Mouse (Mus musculus) neural tube, embryonic 15.5 days (tissue): ENCODE results near the gene Il17rc. TPM values are rescaled to one million over a fixed set of nuclear protein-coding genes. Genes with fewer than 3 reads are reported as not detected.

Source experiments
- ATAC-seq: fragments of 200-750 bp; cut with Nextera tagmentation; 2 replicates; pipeline ENCODE4 v1.8.0; 2017; ENCODE audit warnings: mild to moderate bottlenecking, moderate TSS enrichment, moderate library complexity; ENCODE audit not compliant: low FRiP score
- H3K27ac ChIP-seq: fragments of 300-500 bp; sonication (generic); replicated peaks from 2 replicates; pipeline ENCODE4 v1.5.1; 2015; ENCODE audit warnings: mild to moderate bottlenecking, inconsistent platforms
- H3K27me3 ChIP-seq: fragments of 300-500 bp; sonication (generic); replicated peaks from 2 replicates; pipeline ENCODE4 v1.6.1; 2015; ENCODE audit warnings: inconsistent platforms
- H3K36me3 ChIP-seq: fragments of 300-500 bp; sonication (generic); 2 replicates; pipeline ENCODE4 v1.6.1; 2015; ENCODE audit warnings: inconsistent platforms
- H3K4me1 ChIP-seq: fragments of 300-500 bp; sonication (generic); 2 replicates; pipeline ENCODE4 v1.6.1; 2015; ENCODE audit warnings: inconsistent platforms
- H3K4me2 ChIP-seq: fragments of 300-500 bp; sonication (generic); 2 replicates; pipeline ENCODE4 v1.6.1; 2015; ENCODE audit warnings: inconsistent platforms, mild to moderate bottlenecking, moderate library complexity
- H3K4me3 ChIP-seq: fragments of 300-500 bp; sonication (generic); replicated peaks from 2 replicates; pipeline ENCODE4 v1.5.1; 2015; ENCODE audit warnings: mild to moderate bottlenecking, inconsistent platforms
- H3K9ac ChIP-seq: fragments of 300-500 bp; sonication (generic); replicated peaks from 2 replicates; pipeline ENCODE4 v1.6.1; 2015; ENCODE audit warnings: mild to moderate bottlenecking, inconsistent platforms
- H3K9me3 ChIP-seq: fragments of 300-500 bp; sonication (generic); replicated peaks from 2 replicates; pipeline ENCODE4 v1.6.1; 2016; ENCODE audit warnings: inconsistent platforms
- WGBS: fragments of 180-500 bp; shearing (Covaris S2); methylation state at CpG from one replicate; pipeline ENCODE4 v1.1.7; 2015; ENCODE audit warnings: mixed read lengths; 5-methylcytosine and 5-hydroxymethylcytosine counted together
- polyA plus RNA-seq: library from polyadenylated mRNA; unstranded; fragments of >200 nt; fragmentation: Nextera tagmentation; extraction: Ambion mirVana; gene quantifications from 2 replicates; pipeline ENCODE4 v1.2.1, GENCODE M21; 2015

The Il17rc gene
- polyA plus RNA-seq, 1 experiment from 2014 or later = 3.5 TPM

DNA sequence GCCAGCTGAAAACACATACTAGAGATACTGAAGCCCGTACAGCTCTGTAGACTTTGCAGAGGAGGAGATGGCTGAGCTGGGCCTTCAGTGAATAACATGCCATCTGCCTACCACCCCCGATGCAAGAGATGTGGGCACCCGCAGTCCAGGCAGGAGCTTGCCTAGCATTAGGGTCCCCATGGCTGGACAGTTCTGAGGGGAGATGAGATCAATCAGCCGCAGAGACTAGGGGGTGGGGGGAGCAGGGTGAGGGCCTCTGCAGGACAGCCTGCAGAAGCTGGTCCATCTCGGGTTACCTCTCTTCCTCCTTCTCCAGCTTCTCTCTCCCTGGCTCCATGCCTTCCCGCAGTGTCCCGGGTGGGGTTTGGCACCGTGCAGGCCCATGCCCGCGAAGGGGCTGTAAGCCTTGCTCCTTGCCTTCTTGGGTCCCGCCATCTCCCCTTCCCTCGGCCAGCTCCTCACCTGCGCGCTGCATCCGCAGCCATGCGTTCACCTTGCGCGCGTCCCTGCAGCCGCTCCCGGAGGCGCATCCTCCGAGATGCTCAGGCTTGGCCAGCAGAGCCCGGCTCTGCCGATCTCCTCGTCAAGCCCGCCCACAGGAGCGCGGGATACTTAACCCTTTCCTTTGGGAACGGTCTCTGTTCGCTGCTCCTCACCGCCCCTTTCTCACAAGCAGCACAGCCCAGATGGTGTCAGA, 30.3 kb downstream of the Il17rc start, which contains the start of gene Prrt3:
Gene Prrt3, minus strand, starts transcription at position 544 of the 697 bp plus-strand sequence.
- Histone ChIP-seq H3K36me3 (peaks cover 6% of the 10 kb centered on the region; the same call in 1 of the 2 replicates), H3K27me3 (peaks cover 7% of the 10 kb centered on the region), H3K4me2 (peak within 1 kb of the TSS; percentile 63), H3K9ac (peak within 1 kb of the TSS; percentile 77), H3K27ac (peak within 1 kb of the TSS; percentile 73), H3K4me3 (peak within 1 kb of the TSS; percentile 67), H3K9me3 (no peaks in the 10 kb centered on the region), H3K4me1 (peaks cover 24% of the 10 kb centered on the region)
- peak; percentile 91 for ATAC-seq
- WGBS = 2% methylated on average over 32 of the region's 32 CpGs

DNA sequence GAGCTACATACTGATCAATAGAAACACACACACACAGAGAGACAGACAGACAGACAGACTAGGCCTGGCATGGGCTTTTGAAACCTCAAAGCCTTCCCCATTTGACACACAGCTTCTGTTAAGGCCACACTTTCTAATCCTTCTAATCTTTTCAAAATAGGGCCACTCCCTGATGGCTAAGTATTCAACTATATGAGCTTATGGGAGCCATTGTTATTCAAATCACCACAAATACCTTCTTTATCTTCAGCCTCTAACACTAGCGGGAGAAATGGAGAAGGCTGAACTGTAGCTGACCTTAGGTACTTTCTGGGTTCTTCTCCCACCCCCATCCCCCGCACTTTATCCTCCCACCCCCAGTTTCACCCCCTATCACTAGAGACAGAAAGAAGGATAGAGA, 31.6 kb downstream of the Il17rc start:
- ATAC-seq = no peak
- Histone ChIP-seq H3K27ac (0 out of 2 replicates have a peak overlapping the region, but pooled peaks have one; percentile 8), H3K9me3 (no peaks in the 10 kb centered on the region), H3K9ac (no peak overlapping the region), H3K36me3 (0 out of 2 replicates have a peak, but pooled peaks cover 1% of the 10 kb centered on the region), H3K4me1 (peaks cover 24% of the 10 kb centered on the region), H3K4me2 (no peak overlapping the region), H3K27me3 (peaks cover 7% of the 10 kb centered on the region), H3K4me3 (no peak overlapping the region)
- WGBS = 66% methylated on average over 2 of the region's 2 CpGs

GRCm38 (mm10) chr6:113505689-113506088, 34.5 kb downstream of the Il17rc start:
- ATAC-seq = no peak
- Histone ChIP-seq H3K27ac (no peak overlapping the region), H3K4me3 (no peak overlapping the region), H3K36me3 (no peaks in the 10 kb centered on the region), H3K9me3 (no peaks in the 10 kb centered on the region), H3K9ac (no peak overlapping the region), H3K27me3 (peaks cover 4% of the 10 kb centered on the region), H3K4me2 (no peak overlapping the region), H3K4me1 (peaks cover 18% of the 10 kb centered on the region)
- 96% methylated on average over 1 of the region's 1 CpGs for WGBS

DNA sequence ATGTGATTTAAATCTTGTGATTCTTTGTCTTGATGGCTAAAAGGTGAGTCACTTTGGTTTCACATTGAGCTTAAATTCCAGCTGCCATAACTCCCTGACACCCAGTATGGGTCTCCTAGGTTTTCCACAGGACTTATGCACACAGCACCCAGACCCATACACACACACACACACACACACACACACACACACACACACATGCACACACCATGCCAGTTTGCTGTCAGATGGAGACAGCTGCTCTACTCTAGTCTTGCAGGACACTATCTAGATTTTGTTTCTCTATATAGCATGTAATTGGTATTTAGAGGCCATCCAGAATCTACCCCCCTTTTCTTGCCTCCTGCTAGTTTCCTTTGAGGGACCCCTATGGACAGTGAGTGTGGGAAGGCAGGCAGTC, 35.9 kb downstream of the Il17rc start:
- no peak overlapping the region for H3K27ac ChIP-seq
- ATAC-seq = no peak
- peaks cover 4% of the 10 kb centered on the region for H3K4me1 ChIP-seq
- H3K27me3 ChIP-seq = no peaks in the 10 kb centered on the region
- H3K9ac ChIP-seq = no peak overlapping the region
- H3K4me2 ChIP-seq = no peak overlapping the region
- no peaks in the 10 kb centered on the region for H3K9me3 ChIP-seq
- no peak overlapping the region for H3K4me3 ChIP-seq
- 0 out of 2 replicates have a peak, but pooled peaks cover 7% of the 10 kb centered on the region for H3K36me3 ChIP-seq

- H3K27ac ChIP-seq = no peak overlapping the region
- peaks cover 11% of the 10 kb centered on the region; the same call in 1 of the 2 replicates for H3K36me3 ChIP-seq
- H3K4me1 ChIP-seq = no peaks in the 10 kb centered on the region
- H3K9me3 ChIP-seq = no peaks in the 10 kb centered on the region
- H3K9ac ChIP-seq = no peak overlapping the region
- H3K27me3 ChIP-seq = no peaks in the 10 kb centered on the region
- WGBS = 66% methylated on average over 7 of the region's 7 CpGs
- H3K4me3 ChIP-seq = no peak overlapping the region
- ATAC-seq = no peak
- H3K4me2 ChIP-seq = no peak overlapping the region
These were observed 37.2 kb downstream of the Il17rc start for GRCm38 (mm10) chr6:113508272-113508946.

GRCm38 (mm10) chr6:113508947-113509280, 37.7 kb downstream of the Il17rc start:
- H3K9ac ChIP-seq = no peak overlapping the region

DNA sequence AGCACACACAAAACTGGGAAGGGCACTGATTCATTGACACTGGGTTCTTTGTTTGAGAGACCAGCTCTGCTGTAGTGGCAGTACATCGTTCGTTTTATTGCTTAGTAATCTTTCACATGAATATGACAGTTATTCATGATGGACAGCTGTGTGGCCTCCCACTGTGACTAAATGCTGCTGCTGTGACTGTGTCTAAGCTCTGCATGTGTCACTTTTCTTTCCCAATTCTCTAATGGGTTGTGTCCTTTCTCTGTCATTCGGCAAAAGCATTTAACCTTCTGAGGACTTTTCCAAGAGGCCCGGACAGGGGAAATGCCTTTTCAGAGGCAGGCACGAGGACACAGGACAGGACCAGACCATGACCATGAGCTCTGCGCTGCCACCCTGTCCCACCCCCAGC, 42.7 kb downstream of the Il17rc start:
- Histone ChIP-seq H3K27me3 (no peaks in the 10 kb centered on the region), H3K9ac (no peak overlapping the region), H3K4me3 (no peak overlapping the region), H3K4me1 (no peaks in the 10 kb centered on the region), H3K36me3 (peaks cover 67% of the 10 kb centered on the region), H3K4me2 (no peak overlapping the region), H3K9me3 (no peaks in the 10 kb centered on the region), H3K27ac (no peak overlapping the region)
- WGBS = 90% methylated on average over 6 of the region's 6 CpGs
- ATAC-seq = no peak

More at GRCm38 (mm10) chr6:113508947-113509280, 37.7 kb downstream of the Il17rc start:
- H3K27me3 ChIP-seq = no peaks in the 10 kb centered on the region
- peaks cover 16% of the 10 kb centered on the region for H3K36me3 ChIP-seq
- no peak overlapping the region for H3K4me2 ChIP-seq
- ATAC-seq = no peak
- H3K4me1 ChIP-seq = no peaks in the 10 kb centered on the region
- no peak overlapping the region for H3K4me3 ChIP-seq
- no peaks in the 10 kb centered on the region for H3K9me3 ChIP-seq
- 42% methylated on average over 5 of the region's 5 CpGs for WGBS
- H3K27ac ChIP-seq = no peak overlapping the region

DNA sequence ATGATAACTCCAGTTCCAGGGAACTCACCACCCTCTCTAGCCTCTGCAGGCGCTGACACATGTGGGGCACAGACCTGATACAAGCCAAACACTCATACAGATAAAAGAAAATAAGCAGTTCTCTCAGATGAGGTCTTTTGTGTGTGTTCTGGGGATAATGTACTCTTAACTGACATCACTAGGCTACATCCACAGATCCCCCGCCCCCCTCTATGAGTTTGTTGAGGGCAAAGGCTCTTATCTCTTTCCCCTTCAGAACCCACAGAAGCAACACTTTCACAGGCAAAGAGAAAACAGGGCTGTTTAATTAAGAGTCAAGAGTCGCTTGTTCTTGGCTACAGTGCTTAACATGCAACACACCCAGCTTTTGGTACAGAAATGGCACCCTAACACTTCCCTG, 43.4 kb downstream of the Il17rc start:
- 99% methylated on average over 3 of the region's 3 CpGs for WGBS
- peaks cover 73% of the 10 kb centered on the region for H3K36me3 ChIP-seq
- H3K4me1 ChIP-seq = no peaks in the 10 kb centered on the region
- H3K4me2 ChIP-seq = no peak overlapping the region
- H3K9ac ChIP-seq = no peak overlapping the region
- H3K27ac ChIP-seq = no peak overlapping the region
- H3K27me3 ChIP-seq = no peaks in the 10 kb centered on the region
- H3K9me3 ChIP-seq = no peaks in the 10 kb centered on the region
- H3K4me3 ChIP-seq = no peak overlapping the region
- no peak for ATAC-seq

DNA sequence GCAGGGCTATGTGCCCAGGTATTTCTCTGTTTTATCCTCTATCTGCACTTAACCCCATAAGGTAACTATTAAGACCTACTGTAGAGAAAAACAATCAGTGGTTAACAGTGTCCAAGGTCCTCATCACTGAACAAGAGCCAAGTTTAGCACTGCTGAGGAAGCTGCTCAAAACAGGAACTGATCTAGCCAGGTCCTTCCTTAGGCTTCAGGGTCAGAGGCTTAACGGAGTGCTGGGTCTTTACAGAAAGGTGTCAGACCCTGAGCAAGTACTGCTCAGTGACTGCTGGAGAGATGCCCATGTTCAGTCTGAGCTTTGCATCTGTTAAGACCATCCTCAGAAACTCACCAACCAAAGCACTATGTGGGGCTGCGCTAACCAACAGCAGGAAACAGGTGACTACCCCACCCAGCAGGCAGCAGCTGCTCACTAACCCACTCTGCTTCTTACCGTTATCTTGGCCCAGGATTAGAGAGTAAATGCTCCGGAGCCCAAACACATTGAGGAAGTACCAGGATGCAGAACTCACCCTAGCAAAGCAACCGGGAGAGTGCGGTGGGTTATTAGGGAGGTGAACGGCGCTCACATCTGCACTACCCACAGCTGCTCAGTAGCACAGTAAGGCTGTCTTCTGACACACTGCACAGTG, 46.3 kb downstream of the Il17rc start:
- H3K27me3 ChIP-seq = no peaks in the 10 kb centered on the region
- H3K9ac ChIP-seq = no peak overlapping the region
- no peak for ATAC-seq
- no peak overlapping the region for H3K27ac ChIP-seq
- H3K4me3 ChIP-seq = no peak overlapping the region
- no peaks in the 10 kb centered on the region for H3K4me1 ChIP-seq
- H3K9me3 ChIP-seq = no peaks in the 10 kb centered on the region
- WGBS = 96% methylated on average over 8 of the region's 8 CpGs
- H3K4me2 ChIP-seq = no peak overlapping the region
- H3K36me3 ChIP-seq = peaks cover 92% of the 10 kb centered on the region

GRCm38 (mm10) chr6:113522310-113522709, 51.1 kb downstream of the Il17rc start:
- Histone ChIP-seq H3K4me3 (no peak overlapping the region), H3K9ac (no peak overlapping the region), H3K27me3 (no peaks in the 10 kb centered on the region), H3K27ac (no peak overlapping the region), H3K4me2 (no peak overlapping the region), H3K36me3 (peaks cover 63% of the 10 kb centered on the region), H3K9me3 (no peaks in the 10 kb centered on the region), H3K4me1 (no peaks in the 10 kb centered on the region)
- 86% methylated on average over 1 of the region's 1 CpGs for WGBS
- no peak for ATAC-seq

- no peak overlapping the region for H3K27ac ChIP-seq
- WGBS = 86% methylated on average over 8 of the region's 8 CpGs
- no peak overlapping the region for H3K4me3 ChIP-seq
- no peaks in the 10 kb centered on the region for H3K9me3 ChIP-seq
- ATAC-seq = no peak
- no peaks in the 10 kb centered on the region for H3K4me1 ChIP-seq
- peaks cover 52% of the 10 kb centered on the region for H3K36me3 ChIP-seq
- no peak overlapping the region for H3K9ac ChIP-seq
- H3K27me3 ChIP-seq = no peaks in the 10 kb centered on the region
- no peak overlapping the region for H3K4me2 ChIP-seq
These were observed 52.2 kb downstream of the Il17rc start for GRCm38 (mm10) chr6:113523420-113523819.
